In genomic region chr11:57761347-57761746, GRCm38 (mm10) we compare ENCODE assay signal across 16 mouse cellular contexts.
"Had no signal": no experiment of that assay in that cellular context is flagged by ENCODE, and none has a peak within 500 bp of the region (broad histone marks: within the 10 kb centered on the region; RNA-seq: fewer than 3 reads in every experiment).

No protein-coding gene starts in this region.

- H3K4me1 ChIP-seq: stomach, embryonic 15.5 days had no signal

- H3K27ac ChIP-seq: neural tube, embryonic 13.5 days; neural tube, embryonic 15.5 days; stomach, embryonic 15.5 days; stomach, postnatal 0 days had no signal

- H3K9me3 ChIP-seq: neural tube, embryonic 13.5 days; neural tube, embryonic 15.5 days; stomach, embryonic 15.5 days had no signal

- H3K36me3 ChIP-seq: neural tube, embryonic 15.5 days; stomach, embryonic 15.5 days had no signal

- H3K9ac ChIP-seq: neural tube, embryonic 13.5 days; neural tube, embryonic 15.5 days; stomach, embryonic 15.5 days had no signal

- H3K4me2 ChIP-seq: neural tube, embryonic 13.5 days; neural tube, embryonic 15.5 days; stomach, embryonic 15.5 days had no signal

- DNase-seq: retina, postnatal 1 day; right cerebral cortex, adult 18-20 months; right cerebral cortex, postnatal 14 days; right cerebral cortex, postnatal 25 days; right cerebral cortex, postnatal 4 days; spleen, adult 18-20 months; thymus, adult 18-20 months; thymus, adult 2 months; thymus, postnatal 14 days; thymus, postnatal 25 days; thymus, postnatal 36 days; thymus, postnatal 4 days had no signal

- H3K27me3 ChIP-seq: neural tube, embryonic 13.5 days; neural tube, embryonic 15.5 days; stomach, embryonic 15.5 days had no signal

- H3K4me3 ChIP-seq: neural tube, embryonic 13.5 days; neural tube, embryonic 15.5 days; stomach, embryonic 15.5 days had no signal
